Mouse (Mus musculus) layer of hippocampus, adult 2 months (tissue): ENCODE results near the gene B4galt2. TPM values are rescaled to one million over a fixed set of nuclear protein-coding genes. Genes with fewer than 3 reads are reported as not detected.

ENCODE experiments used
- DNase-seq, 2 experiments: peaks; one replicate each; pipeline ENCODE4 v3.0.0; 2022; ENCODE audit warnings: low spot score in 2 of 2
- H3K27ac ChIP-seq: fragments of 200-600 bp; 2 replicates; pipeline ENCODE4 v1.8.1; 2022
- H3K4me3 ChIP-seq: fragments of 200-600 bp; 2 replicates; pipeline ENCODE4 v1.8.1; 2022; ENCODE audit warnings: mild to moderate bottlenecking
- CTCF ChIP-seq: fragments of 200-600 bp; conservative IDR thresholded peaks from 2 replicates; pipeline ENCODE4 v1.8.1; 2022; ENCODE audit warnings: antibody characterized with exemption, mild to moderate bottlenecking, moderate library complexity
- total RNA-seq, 2 experiments: library from RNA; stranded (reverse); gene quantifications; 2 replicates each; pipeline ENCODE4 v1.2.3; 2021

B4galt2 gene
- total RNA-seq, 2 experiments from 2014 or later, result 58.6 to 61.3 TPM

DNA sequence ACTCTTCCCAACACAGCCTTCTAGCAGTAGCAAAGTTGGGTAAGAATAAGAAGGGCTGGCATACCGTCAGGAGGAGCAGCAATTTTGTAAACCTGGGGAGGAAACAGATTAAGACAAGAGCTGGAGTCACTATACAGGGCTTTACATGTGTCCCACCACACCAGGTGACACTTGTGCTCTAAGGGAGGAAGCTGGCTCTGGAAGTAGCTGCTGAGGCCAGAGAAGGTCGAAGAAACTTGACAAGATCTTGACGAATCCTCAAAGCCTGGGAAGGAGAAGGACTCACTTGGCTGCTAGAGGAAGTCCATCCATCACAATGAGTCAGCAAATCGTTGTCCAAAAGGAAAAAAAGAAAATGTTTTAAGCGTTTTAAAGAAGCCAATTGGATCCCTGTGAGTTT, 33.1 kb upstream of the B4galt2 start:
- TF ChIP-seq CTCF, result no peak
- H3K27ac ChIP-seq, result no peak overlapping the region
- H3K4me3 ChIP-seq, result no peak overlapping the region
- no peak for DNase-seq

- H3K4me3 ChIP-seq, result peak overlapping the region; percentile 85
- peak overlapping the region; percentile 100 for H3K27ac ChIP-seq
- no peak for DNase-seq
- TF ChIP-seq CTCF, result no peak
Observed at GRCm38 (mm10) chr4:117915489-117916105, 32.3 kb upstream of the B4galt2 start.

DNA sequence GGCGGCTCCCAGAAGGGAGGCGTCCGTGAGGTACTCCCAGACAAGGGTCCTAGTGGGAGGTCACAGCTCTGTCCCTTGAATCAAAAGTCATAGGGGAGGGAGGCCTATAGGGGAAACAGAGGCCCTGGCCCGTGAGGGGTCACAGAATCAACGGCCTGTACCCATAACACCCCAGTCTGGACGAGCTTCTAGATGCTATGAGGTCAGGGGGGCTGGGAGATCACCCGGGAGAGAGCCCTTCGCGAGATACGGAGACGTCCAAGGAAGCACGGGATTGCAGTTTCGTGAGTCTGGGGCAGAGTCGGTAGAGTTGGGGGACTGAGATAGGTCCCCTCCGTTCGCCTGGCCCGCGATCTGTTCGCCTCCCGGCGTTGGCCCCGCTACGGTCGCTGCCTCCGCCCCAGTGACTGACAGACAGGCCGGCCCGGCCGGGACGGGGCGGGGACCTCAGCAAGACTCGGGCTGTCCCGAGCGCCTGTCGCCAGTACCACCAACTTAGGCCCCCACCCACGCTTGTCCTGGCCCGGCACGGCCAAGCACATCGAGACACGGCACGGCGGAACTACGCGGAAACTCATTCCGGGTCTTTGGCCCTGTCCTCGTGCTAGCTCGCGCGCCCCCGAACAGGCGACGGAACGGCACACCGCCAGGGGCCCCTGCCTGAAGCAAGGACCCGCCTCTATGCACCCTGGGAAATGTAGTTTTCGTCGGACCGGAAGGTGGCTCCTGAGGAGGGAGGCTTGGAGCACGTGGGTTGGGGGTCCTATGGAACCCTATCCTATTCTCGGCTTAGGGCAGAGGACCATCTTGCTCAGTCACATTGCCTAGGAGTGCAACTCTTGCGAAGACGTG, 31.5 kb upstream of the B4galt2 start, which contains the start of gene Ipo13:
Ipo13 (minus strand) TSS at position 409 of the 852 bp plus-strand sequence.
- Histone ChIP-seq H3K27ac (peak within 1 kb of the TSS; percentile 100), H3K4me3 (peak within 1 kb of the TSS; percentile 85)
- peak; percentile 91 to 92 for DNase-seq
- peak; percentile 58 for TF ChIP-seq CTCF

GRCm38 (mm10) chr4:117914031-117914430, 30.7 kb upstream of the B4galt2 start:
- TF ChIP-seq CTCF, result no peak
- Histone ChIP-seq H3K27ac (peak overlapping the region; percentile 100), H3K4me3 (peak overlapping the region; percentile 85)
- DNase-seq, result no peak

DNA sequence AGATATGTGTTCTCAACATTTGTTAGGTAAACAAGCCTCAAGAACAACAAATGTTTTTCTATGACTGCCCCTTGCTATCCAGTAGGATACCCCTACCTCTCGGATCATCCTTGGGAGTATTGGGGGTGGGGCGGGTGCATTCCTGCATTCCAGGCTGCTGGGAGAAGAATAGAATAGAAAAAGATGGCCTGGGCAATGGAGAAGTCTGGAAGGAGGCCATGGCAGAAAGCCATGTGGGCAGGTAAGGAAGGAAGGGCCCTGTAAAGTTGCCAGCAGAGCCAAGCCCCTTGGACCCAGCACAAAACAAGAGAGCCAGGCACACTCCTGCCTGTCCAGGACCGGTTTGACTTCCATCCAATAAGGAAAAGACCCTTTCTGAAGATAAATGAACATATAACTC, 30.1 kb upstream of the B4galt2 start:
- no peak for TF ChIP-seq CTCF
- peak overlapping the region; percentile 100 for H3K27ac ChIP-seq
- H3K4me3 ChIP-seq, result peak overlapping the region; percentile 85
- no peak for DNase-seq

DNA sequence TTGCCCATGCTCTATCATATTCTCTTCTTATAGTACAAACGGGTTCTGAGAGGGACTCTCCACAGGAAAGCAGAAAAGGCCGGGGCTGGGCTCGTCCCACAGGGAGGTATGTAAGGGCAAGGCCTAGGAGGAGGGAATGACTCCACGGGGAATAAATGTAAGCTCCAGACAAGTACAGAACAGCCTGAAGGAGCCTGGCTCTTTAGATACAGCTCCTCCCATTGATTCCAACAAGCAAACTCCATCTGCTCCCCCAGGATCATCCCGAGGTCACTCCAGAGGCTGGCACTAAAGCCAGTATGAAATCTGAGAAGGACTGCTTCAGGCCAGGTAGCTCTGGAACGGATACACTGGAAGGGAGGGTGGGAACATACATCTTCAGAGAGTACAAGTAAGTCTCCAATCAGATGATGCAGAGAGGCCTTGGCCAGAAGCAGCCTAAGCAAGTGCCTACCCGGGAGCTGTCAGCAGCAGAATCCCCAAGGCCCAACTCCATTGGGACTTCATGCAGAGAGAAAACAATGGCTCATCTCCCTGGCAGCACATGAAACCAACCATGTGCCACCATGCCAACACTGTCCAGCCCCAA, 29.5 kb upstream of the B4galt2 start:
- peak overlapping the region; percentile 100 for H3K27ac ChIP-seq
- no peak for DNase-seq
- peak overlapping the region; percentile 85 for H3K4me3 ChIP-seq
- no peak for TF ChIP-seq CTCF

GRCm38 (mm10) chr4:117912131-117912561, 28.9 kb upstream of the B4galt2 start:
- Histone ChIP-seq H3K4me3 (peak overlapping the region; percentile 85), H3K27ac (peak overlapping the region; percentile 100)
- no peak for TF ChIP-seq CTCF
- DNase-seq, result no peak

DNA sequence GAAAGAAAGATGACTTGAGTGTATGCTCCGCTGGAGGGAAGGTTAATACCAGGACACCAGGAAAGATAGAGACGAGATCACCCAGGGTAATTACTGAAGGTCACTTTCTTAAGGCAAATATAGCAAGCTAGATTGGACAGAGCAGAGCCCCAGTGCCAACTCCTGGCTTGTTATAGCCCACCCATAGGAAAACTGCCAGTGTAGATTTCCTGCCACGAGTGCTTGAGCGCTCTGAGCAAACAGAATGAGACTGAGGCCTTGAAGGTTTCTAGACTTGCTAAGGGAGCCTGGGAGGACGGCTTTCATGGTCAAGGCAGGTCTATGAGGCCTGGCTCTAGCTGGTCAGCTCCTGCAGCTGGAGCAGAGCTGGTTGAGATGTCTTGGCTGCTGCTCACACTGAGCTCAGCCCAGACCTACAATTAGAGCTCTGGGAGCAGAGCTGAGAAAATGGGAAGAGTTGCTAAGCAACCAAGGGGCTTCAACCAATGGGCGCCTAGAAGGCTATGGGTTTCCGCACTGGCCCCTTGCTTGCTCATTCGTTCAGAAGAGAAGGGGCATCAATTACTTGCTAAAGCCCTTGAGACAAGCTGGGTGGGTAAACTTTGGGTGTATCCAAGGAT, 25.7 kb upstream of the B4galt2 start:
- DNase-seq, result no peak
- Histone ChIP-seq H3K4me3 (peak overlapping the region; percentile 44), H3K27ac (peak overlapping the region; percentile 87)
- no peak for TF ChIP-seq CTCF

DNA sequence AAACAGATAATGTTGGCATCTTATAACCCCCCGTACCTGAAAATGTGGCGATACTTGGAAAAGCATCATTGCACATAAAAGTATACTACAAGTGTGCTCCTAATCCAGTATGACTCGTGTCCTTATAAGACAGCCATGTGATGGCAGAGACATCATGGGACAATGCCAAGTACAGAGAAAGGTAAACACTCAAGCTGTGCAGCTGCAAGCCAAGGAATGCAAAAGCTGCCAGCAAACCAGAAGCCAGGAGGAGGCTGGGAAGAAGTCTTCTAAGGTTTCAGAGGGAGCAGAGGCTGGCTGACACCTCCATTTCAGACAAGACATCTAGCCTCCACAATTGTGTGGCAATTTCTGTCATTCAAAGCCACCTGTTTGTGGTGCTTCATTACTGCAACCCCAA, 22.9 kb upstream of the B4galt2 start:
- no peak overlapping the region for H3K4me3 ChIP-seq
- TF ChIP-seq CTCF, result no peak
- DNase-seq, result no peak
- peak overlapping the region; percentile 28 for H3K27ac ChIP-seq

- no peak for TF ChIP-seq CTCF
- Histone ChIP-seq H3K4me3 (no peak overlapping the region), H3K27ac (peak overlapping the region; percentile 79)
- DNase-seq, result no peak
Observed at GRCm38 (mm10) chr4:117904761-117905160, 21.5 kb upstream of the B4galt2 start.

- peak in 1 of 2 experiments; percentile 67 for DNase-seq
- H3K27ac ChIP-seq, result peak overlapping the region; percentile 79
- TF ChIP-seq CTCF, result no peak
Observed at GRCm38 (mm10) chr4:117904094-117904493, 20.8 kb upstream of the B4galt2 start.

DNA sequence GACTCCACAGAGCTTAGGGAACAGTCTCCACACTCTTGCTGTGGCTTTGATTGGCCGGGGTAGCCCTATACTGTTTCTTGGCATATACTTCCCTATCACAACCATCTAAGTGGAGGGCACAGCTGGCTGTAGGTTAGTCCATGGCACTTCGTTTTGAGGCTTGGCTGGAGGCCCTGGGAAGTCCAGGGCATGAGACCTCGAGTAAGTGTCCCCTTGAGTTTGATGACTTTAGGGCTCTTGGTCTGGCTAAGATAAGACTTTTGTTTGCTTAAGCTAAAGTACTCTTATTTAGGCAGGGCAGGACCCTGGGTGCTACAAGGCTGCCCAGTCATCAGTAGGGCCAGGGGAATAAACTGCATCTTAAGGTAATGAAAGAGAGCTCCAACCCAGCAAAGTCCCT, 14.8 kb upstream of the B4galt2 start:
- TF ChIP-seq CTCF, result no peak
- no peak for DNase-seq
- H3K4me3 ChIP-seq, result no peak overlapping the region
- H3K27ac ChIP-seq, result no peak overlapping the region

More at GRCm38 (mm10) chr4:117904094-117904493, 20.8 kb upstream of the B4galt2 start:
- H3K4me3 ChIP-seq, result no peak overlapping the region

- Histone ChIP-seq H3K27ac (no peak overlapping the region), H3K4me3 (no peak overlapping the region)
- no peak for DNase-seq
- TF ChIP-seq CTCF, result no peak
Observed at GRCm38 (mm10) chr4:117896031-117896430, 12.7 kb upstream of the B4galt2 start.
